Mouse (Mus musculus) midbrain, embryonic 13.5 days (tissue): ENCODE measurements at regions not wholly inside any gene's neighbourhood (a gene's known extent, or its start where the extent isn't known, plus 50 kb on each side); places are given as distances from the start of the nearest gene placed in this dataset.
"Not testable (repeated sequence)": the region's sequence is repeated elsewhere in the genome, so short reads cannot be mapped to it uniquely, and the experiment has no call there.

ENCODE experiments used
- ATAC-seq: fragments of 200-750 bp; cut with Nextera tagmentation; 2 replicates; pipeline ENCODE4 v1.8.0; 2017; ENCODE audit warnings: mild to moderate bottlenecking, moderate TSS enrichment, moderate library complexity
- H3K27ac ChIP-seq: fragments of 300-500 bp; sonication (generic); 2 replicates; pipeline ENCODE4 v1.5.1; 2015; ENCODE audit warnings: inconsistent platforms, mild to moderate bottlenecking, moderate library complexity
- H3K27me3 ChIP-seq: fragments of 300-500 bp; sonication (generic); 2 replicates; pipeline ENCODE4 v1.6.1; 2015; ENCODE audit warnings: mild to moderate bottlenecking, inconsistent platforms
- H3K36me3 ChIP-seq: fragments of 300-500 bp; sonication (generic); 2 replicates; pipeline ENCODE4 v1.6.1; 2015; ENCODE audit warnings: mild to moderate bottlenecking, inconsistent platforms
- H3K4me1 ChIP-seq: fragments of 300-500 bp; sonication (generic); replicated peaks from 2 replicates; pipeline ENCODE4 v1.6.1; 2015; ENCODE audit warnings: inconsistent platforms
- H3K4me2 ChIP-seq: fragments of 300-500 bp; sonication (generic); replicated peaks from 2 replicates; pipeline ENCODE4 v1.6.1; 2015; ENCODE audit warnings: moderate library complexity, mild to moderate bottlenecking, inconsistent platforms
- H3K4me3 ChIP-seq: fragments of 300-500 bp; sonication (generic); replicated peaks from 2 replicates; pipeline ENCODE4 v1.5.1; 2015; ENCODE audit warnings: mild to moderate bottlenecking, inconsistent platforms
- H3K9ac ChIP-seq: fragments of 300-500 bp; sonication (generic); replicated peaks from 2 replicates; pipeline ENCODE4 v1.6.1; 2015; ENCODE audit warnings: mild to moderate bottlenecking, inconsistent platforms
- H3K9me3 ChIP-seq: fragments of 300-500 bp; sonication (generic); 2 replicates; pipeline ENCODE4 v1.6.1; 2016; ENCODE audit warnings: mild to moderate bottlenecking, inconsistent platforms
- WGBS: fragments of 180-500 bp; shearing (Covaris S2); methylation state at CpG from one replicate; pipeline ENCODE4 v1.1.7; 2015; 5-methylcytosine and 5-hydroxymethylcytosine counted together

DNA sequence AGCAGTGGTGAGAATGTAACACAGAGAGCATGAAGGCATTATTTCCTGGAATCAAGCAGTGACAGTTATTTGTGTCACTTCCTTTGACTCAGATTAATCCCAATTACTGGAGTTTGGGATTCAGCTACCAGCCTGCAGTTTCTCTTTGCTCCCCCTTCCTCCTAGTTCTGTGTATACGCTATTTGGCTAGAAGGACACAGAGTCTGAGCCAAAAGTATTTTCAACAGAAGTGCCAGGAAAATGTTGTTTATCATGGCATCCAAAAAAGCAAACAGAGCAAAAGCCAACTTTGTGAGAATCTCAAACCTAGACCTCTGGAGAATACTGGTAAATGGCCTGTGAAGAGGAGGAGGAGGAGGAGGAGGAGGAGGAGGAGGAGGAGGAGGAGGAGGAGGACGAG is 600.4 kb downstream of the Crisp4 start:
- no peak overlapping the region for H3K9ac ChIP-seq
- no peaks in the 10 kb centered on the region for H3K36me3 ChIP-seq
- H3K4me2 ChIP-seq, result no peak overlapping the region
- H3K9me3 ChIP-seq, result no peaks in the 10 kb centered on the region
- 94% methylated on average over 1 of the region's 2 CpGs for WGBS
- H3K4me1 ChIP-seq, result no peaks in the 10 kb centered on the region
- ATAC-seq, result no peak
- H3K27ac ChIP-seq, result no peak overlapping the region
- H3K27me3 ChIP-seq, result no peaks in the 10 kb centered on the region
- H3K4me3 ChIP-seq, result no peak overlapping the region

DNA sequence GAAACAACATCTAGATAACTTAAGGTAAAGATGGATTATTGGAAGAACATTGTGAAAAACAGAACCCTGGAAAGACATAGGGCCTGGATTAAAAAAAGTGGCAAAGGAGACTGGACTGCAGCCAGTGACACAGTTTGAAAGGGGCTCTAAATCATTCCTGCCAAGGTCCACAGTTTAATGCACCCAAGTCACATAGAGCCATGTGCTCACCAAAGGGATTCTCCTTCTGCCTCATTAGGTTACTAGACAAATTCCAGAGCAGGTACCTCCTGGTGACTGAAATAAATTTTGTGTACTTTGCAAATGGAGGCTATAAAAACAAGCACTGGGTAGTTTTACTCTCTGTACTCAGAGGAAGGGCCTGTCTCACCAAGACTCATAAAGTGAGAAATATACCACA is 607.5 kb downstream of the Crisp4 start:
- no peak for ATAC-seq
- Histone ChIP-seq H3K27me3 (no peaks in the 10 kb centered on the region), H3K27ac (no peak overlapping the region), H3K4me3 (no peak overlapping the region), H3K36me3 (no peaks in the 10 kb centered on the region), H3K4me1 (no peaks in the 10 kb centered on the region), H3K9me3 (no peaks in the 10 kb centered on the region), H3K9ac (no peak overlapping the region), H3K4me2 (no peak overlapping the region)

DNA sequence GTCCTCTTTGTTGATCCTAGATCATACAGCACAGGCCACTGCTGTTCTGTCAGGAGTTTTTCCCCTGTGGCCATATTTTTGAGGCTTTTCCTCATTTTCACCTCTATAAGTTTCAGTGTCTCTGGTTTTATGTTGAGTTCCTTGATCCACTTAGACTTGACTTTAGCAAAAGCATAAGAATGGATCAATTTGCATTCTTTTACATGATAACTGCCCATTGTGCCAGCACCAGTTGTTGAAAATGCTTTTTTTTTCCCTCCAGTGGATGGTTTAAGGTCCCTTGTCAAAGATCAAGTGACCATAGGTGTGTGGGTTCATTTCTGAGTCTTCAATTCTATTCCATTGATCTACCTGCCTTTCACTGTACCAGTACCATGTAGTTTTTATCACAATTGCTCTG is 614.4 kb downstream of the Crisp4 start:
- H3K4me2 ChIP-seq, H3K4me1 ChIP-seq, H3K4me3 ChIP-seq, H3K9me3 ChIP-seq, H3K9ac ChIP-seq, H3K36me3 ChIP-seq, H3K27me3 ChIP-seq, ATAC-seq, H3K27ac ChIP-seq: not testable (repeated sequence)

DNA sequence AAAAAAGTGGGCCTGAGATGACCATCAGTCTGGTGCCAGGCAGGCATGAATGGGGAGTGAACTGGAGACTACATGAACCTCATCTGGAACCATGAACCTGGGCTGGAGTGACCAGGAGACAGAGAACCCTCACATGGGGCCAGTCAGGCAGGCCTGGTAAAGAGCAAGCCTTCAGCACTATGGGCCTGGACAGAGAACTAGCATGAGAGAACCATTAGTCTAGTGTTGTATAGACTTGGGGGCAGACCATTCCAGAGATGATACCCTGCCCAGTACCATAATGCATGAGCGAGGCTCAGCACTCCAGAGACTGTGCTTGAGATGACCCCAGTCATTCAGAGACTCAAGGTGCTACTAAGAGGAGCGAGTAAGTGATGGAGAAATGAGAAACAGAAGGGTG is 625.6 kb downstream of the Crisp4 start:
- Histone ChIP-seq H3K9me3 (no peaks in the 10 kb centered on the region), H3K9ac (no peak overlapping the region), H3K4me2 (no peak overlapping the region), H3K27me3 (no peaks in the 10 kb centered on the region), H3K36me3 (no peaks in the 10 kb centered on the region), H3K4me3 (no peak overlapping the region), H3K4me1 (no peaks in the 10 kb centered on the region), H3K27ac (no peak overlapping the region)
- ATAC-seq, result no peak
- WGBS, result 82% methylated on average over 2 of the region's 2 CpGs

DNA sequence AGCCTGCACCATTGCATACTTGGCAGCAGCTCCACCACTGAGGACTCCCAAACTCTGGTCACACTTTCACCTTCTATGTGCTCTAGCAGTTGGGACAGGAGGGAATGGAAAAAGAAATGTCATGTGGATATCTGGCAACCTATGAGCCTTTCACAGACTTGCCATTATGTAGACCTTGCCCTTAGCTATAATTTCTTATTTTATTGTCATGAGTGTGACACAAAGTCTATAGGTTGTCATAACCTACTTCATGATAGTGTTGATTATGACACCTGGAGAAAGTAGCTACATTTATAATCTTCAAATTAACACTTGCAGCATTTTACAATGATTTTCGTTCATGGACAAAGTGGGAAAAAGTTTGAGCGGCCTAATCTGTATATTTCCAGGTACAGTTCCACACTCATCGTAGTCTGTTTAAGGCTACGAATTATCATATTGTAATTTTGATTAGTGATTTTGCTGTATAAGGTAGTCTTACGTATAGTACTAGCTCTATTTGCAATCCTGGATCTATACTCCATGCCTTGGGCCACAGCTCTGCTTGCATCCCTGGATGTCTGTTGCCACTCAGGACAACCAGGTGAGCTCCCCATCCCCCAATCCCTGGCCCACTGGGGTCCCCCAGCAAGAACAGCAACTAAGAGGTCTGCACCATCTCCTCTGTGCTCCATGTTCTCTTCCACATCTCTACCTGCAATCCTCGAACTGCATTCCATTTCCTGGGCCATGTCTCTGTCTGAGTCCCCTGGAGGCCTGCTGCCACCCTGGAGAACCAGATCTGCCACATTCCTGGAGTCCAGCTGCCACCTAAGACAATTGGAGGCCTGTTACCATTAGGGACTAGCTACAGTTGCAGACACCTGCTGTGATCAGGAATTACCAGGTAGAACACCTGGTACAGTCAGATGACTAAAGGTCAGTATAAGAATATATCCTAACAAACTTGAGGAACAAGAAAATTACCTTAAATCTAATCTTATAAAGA is 639.3 kb downstream of the Crisp4 start:
- WGBS, result 88% methylated on average over 6 of the region's 6 CpGs
- Histone ChIP-seq H3K27ac (no peak overlapping the region), H3K4me1 (no peaks in the 10 kb centered on the region), H3K36me3 (no peaks in the 10 kb centered on the region), H3K9ac (no peak overlapping the region), H3K27me3 (no peaks in the 10 kb centered on the region), H3K4me3 (no peak overlapping the region), H3K4me2 (no peak overlapping the region), H3K9me3 (no peaks in the 10 kb centered on the region)
- ATAC-seq, result no peak

DNA sequence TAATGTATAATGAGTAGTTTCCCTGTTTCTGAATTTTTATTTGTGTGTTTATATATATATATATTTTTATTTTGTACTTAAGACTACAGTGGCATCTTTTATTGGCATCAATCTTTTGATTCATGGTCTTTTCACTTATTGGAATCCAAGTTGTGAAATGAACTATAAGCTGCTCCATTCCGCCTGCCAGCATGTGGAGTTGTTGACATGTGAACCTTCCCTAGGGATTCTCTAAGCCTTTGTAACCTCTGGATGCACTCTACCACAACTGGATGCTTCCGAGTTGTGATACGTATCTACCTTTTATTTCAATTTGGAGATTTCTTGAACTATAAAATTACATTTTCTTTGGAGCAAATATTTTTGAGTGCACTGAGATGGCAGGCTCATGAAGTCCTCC is 652.1 kb downstream of the Crisp4 start:
- H3K4me3 ChIP-seq, result no peak overlapping the region
- no peaks in the 10 kb centered on the region for H3K27me3 ChIP-seq
- H3K36me3 ChIP-seq, result no peaks in the 10 kb centered on the region
- H3K4me2 ChIP-seq, result no peak overlapping the region
- no peaks in the 10 kb centered on the region for H3K9me3 ChIP-seq
- H3K27ac ChIP-seq, result no peak overlapping the region
- WGBS, result 85% methylated on average over 3 of the region's 3 CpGs
- no peak for ATAC-seq
- no peaks in the 10 kb centered on the region for H3K4me1 ChIP-seq
- no peak overlapping the region for H3K9ac ChIP-seq

DNA sequence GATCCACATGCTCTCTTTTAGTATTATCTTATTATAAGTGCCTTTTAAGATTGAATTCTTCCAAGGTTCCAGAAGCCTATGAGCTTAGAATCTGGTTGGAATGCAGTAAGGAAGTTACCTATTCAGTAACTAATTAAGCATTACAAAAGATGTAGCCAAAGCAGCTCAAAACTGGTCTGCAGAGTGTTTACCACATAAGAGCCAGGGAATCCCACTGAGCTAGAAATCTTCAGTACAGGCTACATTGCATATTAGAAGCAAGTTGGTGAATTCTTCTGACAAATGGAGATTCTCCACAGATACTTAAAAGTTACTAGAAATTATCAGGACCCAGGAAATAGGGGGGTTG is 655.9 kb downstream of the Crisp4 start:
- H3K4me2 ChIP-seq, H3K4me1 ChIP-seq, H3K9me3 ChIP-seq, H3K9ac ChIP-seq, H3K27ac ChIP-seq, ATAC-seq, H3K4me3 ChIP-seq, H3K27me3 ChIP-seq, H3K36me3 ChIP-seq: not testable (repeated sequence)

DNA sequence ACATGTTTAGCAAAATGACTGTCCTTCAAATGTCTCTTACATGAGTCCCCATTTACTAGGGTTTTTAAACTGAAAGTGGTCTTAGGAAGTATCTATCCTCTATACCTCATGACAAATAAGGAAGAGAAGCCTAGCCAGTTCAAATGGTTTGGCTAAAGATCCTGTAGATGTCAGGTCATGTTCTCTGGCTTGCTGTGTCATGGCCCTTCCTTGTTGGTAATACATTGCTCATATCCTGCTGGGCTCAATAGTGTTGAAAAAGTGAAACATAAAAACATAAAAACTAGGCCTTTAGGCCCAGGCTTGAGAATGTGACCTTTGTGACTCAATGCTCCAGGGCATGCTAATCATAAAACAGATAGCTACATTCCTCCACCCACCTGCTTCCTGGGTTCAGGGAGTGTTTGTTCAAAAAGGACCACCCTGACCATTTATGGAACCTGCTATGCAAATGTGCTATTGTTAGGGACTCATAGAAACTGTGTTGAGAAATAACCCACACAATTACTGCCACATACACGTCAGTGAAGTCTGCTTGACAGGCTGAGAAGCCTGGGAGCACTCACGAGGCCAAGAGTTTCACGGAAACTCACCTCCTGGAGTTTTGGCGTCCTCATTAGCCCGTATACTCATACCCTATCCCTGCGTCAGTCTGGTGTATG is 656.4 kb downstream of the Crisp4 start:
- ATAC-seq, H3K4me2 ChIP-seq, H3K27ac ChIP-seq, H3K9me3 ChIP-seq, H3K27me3 ChIP-seq, H3K9ac ChIP-seq, H3K4me3 ChIP-seq, H3K36me3 ChIP-seq, H3K4me1 ChIP-seq: not testable (repeated sequence)
- WGBS, result 74% methylated on average over 6 of the region's 6 CpGs

DNA sequence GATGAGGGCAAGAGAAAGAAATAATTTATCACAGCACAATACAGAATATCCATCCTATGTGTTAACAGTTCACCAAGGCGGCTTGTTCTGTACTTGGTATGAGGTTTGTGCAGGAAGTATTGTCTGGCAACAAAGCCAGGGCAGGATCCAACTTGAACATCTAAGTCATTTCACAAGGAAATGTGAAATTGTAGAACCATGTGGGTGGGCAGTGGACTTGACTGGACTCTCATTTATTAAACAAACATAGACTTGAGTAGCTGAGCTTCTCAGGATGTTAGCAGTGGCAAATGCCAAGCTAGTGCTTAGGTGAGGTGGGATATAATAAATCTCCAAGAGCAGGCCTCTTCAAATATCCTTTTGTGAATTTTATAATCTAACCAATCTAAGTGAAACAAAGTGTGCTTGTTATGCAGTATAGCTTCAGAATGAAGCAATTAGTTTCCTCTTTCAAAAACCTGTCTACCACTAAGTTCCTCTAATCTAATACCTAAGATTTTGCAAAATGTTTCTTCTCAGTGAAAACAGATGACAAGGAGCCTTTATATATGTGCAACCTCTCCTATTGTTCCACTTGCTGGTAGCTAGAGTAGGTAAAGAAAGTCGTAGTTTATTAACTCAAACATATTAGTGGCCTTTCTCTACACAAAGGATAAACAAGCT is 694.4 kb downstream of the Crisp4 start:
- WGBS, result 89% methylated on average over 2 of the region's 2 CpGs
- no peak overlapping the region for H3K4me2 ChIP-seq
- ATAC-seq, result no peak
- H3K27me3 ChIP-seq, result no peaks in the 10 kb centered on the region
- H3K9me3 ChIP-seq, result no peaks in the 10 kb centered on the region
- H3K9ac ChIP-seq, result no peak overlapping the region
- H3K27ac ChIP-seq, result no peak overlapping the region
- H3K4me3 ChIP-seq, result no peak overlapping the region
- H3K4me1 ChIP-seq, result no peaks in the 10 kb centered on the region
- H3K36me3 ChIP-seq, result no peaks in the 10 kb centered on the region

DNA sequence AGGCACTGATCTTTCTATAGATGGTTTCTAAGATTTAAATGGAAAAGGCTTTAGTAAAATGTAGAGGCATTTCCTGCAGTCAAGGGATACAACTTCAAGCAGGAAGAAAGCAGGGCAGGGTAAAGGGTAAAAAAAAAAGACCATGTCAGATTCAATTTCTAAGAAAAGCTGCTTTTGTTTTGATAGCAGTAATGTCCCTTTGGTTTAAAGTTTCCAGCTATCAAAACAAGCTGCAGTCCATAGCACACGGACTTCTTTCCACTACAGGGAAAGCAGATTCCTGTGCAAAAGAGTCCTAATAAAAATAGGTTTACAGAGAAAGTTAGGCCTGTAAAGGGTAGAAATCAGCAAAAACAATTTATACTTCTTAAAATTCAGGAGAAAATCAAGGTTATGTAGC is 695.0 kb downstream of the Crisp4 start:
- WGBS, result 77% methylated on average over 1 of the region's 1 CpGs
- Histone ChIP-seq H3K36me3 (no peaks in the 10 kb centered on the region), H3K27me3 (no peaks in the 10 kb centered on the region), H3K9me3 (no peaks in the 10 kb centered on the region), H3K9ac (no peak overlapping the region), H3K4me3 (no peak overlapping the region), H3K27ac (no peak overlapping the region), H3K4me2 (no peak overlapping the region), H3K4me1 (no peaks in the 10 kb centered on the region)
- no peak for ATAC-seq

DNA sequence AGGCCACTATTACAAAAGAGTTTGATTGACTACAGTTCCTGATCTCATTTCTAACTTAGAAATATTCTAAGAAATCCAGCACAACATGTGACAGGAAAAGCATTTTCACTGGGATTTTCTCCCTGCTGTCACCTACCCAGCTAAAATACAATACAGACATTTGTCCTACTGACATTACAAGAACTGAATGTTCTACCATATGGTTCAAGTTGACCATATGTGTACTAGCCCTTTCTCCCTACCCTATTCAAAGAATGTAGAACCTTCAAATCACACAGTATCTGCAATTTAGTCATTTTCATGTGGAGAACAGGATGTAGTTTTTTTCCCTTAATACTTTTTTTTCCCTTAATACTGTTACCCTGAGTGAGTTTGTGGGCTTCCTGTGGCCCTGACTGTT is 695.4 kb downstream of the Crisp4 start:
- no peak overlapping the region for H3K9ac ChIP-seq
- no peak overlapping the region for H3K4me3 ChIP-seq
- no peak overlapping the region for H3K4me2 ChIP-seq
- no peak for ATAC-seq
- no peaks in the 10 kb centered on the region for H3K27me3 ChIP-seq
- no peaks in the 10 kb centered on the region for H3K4me1 ChIP-seq
- no peak overlapping the region for H3K27ac ChIP-seq
- no peaks in the 10 kb centered on the region for H3K36me3 ChIP-seq
- H3K9me3 ChIP-seq, result no peaks in the 10 kb centered on the region

DNA sequence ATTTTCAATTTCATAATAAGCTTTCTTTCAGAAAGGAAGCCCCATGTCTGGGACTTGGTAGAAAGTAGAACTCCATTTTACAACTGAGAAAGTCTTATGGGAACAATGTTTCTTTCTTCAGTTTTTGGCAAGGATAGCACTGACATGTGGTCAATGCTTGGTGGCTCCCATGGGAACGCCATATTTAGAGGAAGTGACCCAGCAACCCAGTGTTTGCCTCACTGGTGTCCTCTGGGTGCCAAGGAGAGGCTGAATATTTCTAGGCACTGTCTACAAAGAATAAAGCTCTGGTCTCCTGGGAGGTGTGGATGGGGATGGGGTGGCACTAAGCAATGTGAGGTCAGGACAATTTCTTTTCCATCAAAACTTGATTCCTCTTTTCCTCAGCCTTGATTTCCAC is 696.4 kb downstream of the Crisp4 start:
- Histone ChIP-seq H3K4me1 (no peaks in the 10 kb centered on the region), H3K36me3 (no peaks in the 10 kb centered on the region), H3K9ac (no peak overlapping the region), H3K4me3 (no peak overlapping the region), H3K4me2 (no peak overlapping the region), H3K9me3 (no peaks in the 10 kb centered on the region), H3K27me3 (no peaks in the 10 kb centered on the region), H3K27ac (no peak overlapping the region)
- no peak for ATAC-seq
- 100% methylated on average over 1 of the region's 1 CpGs for WGBS
